Mouse (Mus musculus): Measurements from ENCODE around the gene Ino80b. TPM values are rescaled to one million over a fixed set of nuclear protein-coding genes. Genes with fewer than 3 reads are reported as not detected.
A peak's percentile ranks its signal among the peaks of the same experiment; 100 is the strongest.

The Ino80b gene
- polyA plus RNA-seq, 1 experiment from 2014 or later, result 21.3 TPM

- peak overlapping the region; percentile 62 for H3K4me3 ChIP-seq (ENCODE audit: low read depth, low read length)
- ATAC-seq (ENCODE audit: low FRiP score) (peak; percentile 83), DNase-seq (ENCODE audit: low spot score) (peak; percentile 89)
- H3K4me2 ChIP-seq (replicated peaks; ENCODE audit: low read depth, low read length), result peak overlapping the region; percentile 87
- under 1% methylated on average over 26 of the region's 26 CpGs for WGBS
- H3K4me1 ChIP-seq (replicated peaks; ENCODE audit: control insufficient read depth, insufficient read depth, low read length), result peaks cover 12% of the 10 kb centered on the region
- no peaks in the 10 kb centered on the region for H3K36me3 ChIP-seq (ENCODE audit: control insufficient read depth, insufficient read depth, low read length)
- H3K27me3 ChIP-seq (ENCODE audit: control insufficient read depth, insufficient read depth, low read length), result no peaks in the 10 kb centered on the region; the same call in 1 of the 2 replicates
- H3K9me3 ChIP-seq (ENCODE audit: control insufficient read depth, low read length), result no peaks in the 10 kb centered on the region
- H3K9ac ChIP-seq (ENCODE audit: low read depth, low read length), result peak overlapping the region; percentile 96
- peak overlapping the region; percentile 99 for H3K27ac ChIP-seq (ENCODE audit: low read depth, low read length)
Measured at GRCm38 (mm10) chr6:83136881-83137575, 11.8 kb upstream of the Ino80b start.

DNA sequence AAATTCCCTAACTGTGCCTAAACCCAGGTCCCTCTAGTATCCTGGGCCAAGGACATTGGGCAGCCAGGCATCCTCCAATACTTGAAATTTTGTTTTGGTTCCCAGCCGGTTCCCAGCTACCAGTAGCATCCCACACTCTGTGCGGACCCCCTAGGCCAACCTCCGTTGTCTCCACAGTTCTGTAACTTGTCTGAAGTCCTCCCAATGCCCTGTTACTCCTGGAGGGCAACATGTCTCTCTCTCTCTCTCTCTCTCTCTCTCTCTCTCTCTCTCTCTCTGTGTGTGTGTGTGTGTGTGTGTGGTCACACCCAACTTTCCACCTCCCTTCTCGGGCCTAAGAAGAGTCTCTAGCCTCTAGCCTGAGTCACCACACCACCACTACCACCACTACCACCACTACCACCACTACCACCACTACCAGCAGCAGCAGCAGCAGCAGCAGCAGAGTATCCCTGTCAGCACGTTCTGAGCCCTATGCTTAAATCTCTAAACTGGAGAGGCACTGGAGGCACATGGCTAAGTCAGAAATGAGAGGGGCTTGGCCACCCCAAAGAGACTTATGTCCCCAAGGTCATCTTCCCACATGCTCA, 11.2 kb upstream of the Ino80b start:
- Histone ChIP-seq H3K27ac (ENCODE audit: low read depth, low read length) (peak overlapping the region; percentile 99), H3K4me1 (replicated peaks; ENCODE audit: control insufficient read depth, insufficient read depth, low read length) (peaks cover 9% of the 10 kb centered on the region; the same call in 1 of the 2 replicates), H3K36me3 (ENCODE audit: control insufficient read depth, insufficient read depth, low read length) (no peaks in the 10 kb centered on the region), H3K4me3 (ENCODE audit: low read depth, low read length) (peak overlapping the region; percentile 62), H3K4me2 (replicated peaks; ENCODE audit: low read depth, low read length) (peak overlapping the region; percentile 87), H3K9me3 (ENCODE audit: control insufficient read depth, low read length) (no peaks in the 10 kb centered on the region), H3K9ac (ENCODE audit: low read depth, low read length) (peak overlapping the region; percentile 96), H3K27me3 (ENCODE audit: control insufficient read depth, insufficient read depth, low read length) (no peaks in the 10 kb centered on the region; the same call in 1 of the 2 replicates)
- no peak; the same call in 1 of the 2 replicates for ATAC-seq (ENCODE audit: low FRiP score)
- WGBS, result 15% methylated on average over 5 of the region's 5 CpGs
- no peak for DNase-seq (ENCODE audit: low spot score)

DNA sequence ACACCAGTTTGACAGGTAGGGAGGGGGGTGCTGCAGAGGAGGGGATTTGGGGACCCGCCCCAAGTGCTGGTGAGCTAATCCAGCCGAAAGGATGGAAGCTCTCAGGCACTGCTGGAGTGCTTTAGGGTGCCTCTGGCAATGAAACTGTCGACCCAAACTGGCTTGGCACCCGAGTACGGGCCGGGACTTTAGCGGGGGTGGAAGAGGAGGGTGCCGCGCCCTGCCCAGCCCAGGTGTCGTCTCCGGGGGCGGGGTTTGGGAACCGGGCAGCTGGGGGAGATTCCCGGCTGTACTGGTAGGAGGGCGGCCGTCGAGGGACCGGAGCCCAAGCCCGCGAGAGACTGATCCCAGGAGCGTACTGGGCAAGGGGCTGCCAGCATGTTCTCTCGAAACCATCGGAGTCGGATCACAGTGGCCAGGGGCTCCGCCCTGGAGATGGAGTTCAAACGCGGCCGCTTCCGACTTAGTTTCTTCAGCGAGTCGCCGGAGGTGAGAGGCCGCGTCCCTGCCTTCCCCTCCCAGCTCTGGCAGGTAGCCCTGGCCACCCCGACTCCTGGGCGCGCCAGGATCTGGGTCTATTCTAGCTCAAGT, 10.4 kb upstream of the Ino80b start:
- H3K27me3 ChIP-seq (ENCODE audit: control insufficient read depth, insufficient read depth, low read length), result no peaks in the 10 kb centered on the region
- H3K4me1 ChIP-seq (replicated peaks; ENCODE audit: control insufficient read depth, insufficient read depth, low read length), result peaks cover 9% of the 10 kb centered on the region; the same call in 1 of the 2 replicates
- peak overlapping the region; percentile 53; the same call in 1 of the 2 replicates for H3K9ac ChIP-seq (ENCODE audit: low read depth, low read length)
- no peaks in the 10 kb centered on the region for H3K36me3 ChIP-seq (ENCODE audit: control insufficient read depth, insufficient read depth, low read length)
- peak overlapping the region; percentile 62 for H3K4me3 ChIP-seq (ENCODE audit: low read depth, low read length)
- H3K4me2 ChIP-seq (replicated peaks; ENCODE audit: low read depth, low read length), result peak overlapping the region; percentile 87
- 6% methylated on average over 37 of the region's 37 CpGs for WGBS
- H3K9me3 ChIP-seq (ENCODE audit: control insufficient read depth, low read length), result no peaks in the 10 kb centered on the region
- no peak overlapping the region for H3K27ac ChIP-seq (ENCODE audit: low read depth, low read length)
- DNase-seq (ENCODE audit: low spot score) (peak; percentile 37), ATAC-seq (ENCODE audit: low FRiP score) (no peak)

- H3K4me1 ChIP-seq (replicated peaks; ENCODE audit: control insufficient read depth, insufficient read depth, low read length), result peaks cover 9% of the 10 kb centered on the region; the same call in 1 of the 2 replicates
- H3K4me3 ChIP-seq (ENCODE audit: low read depth, low read length), result peak within 1 kb of the TSS; percentile 62
- H3K36me3 ChIP-seq (ENCODE audit: control insufficient read depth, insufficient read depth, low read length), result no peaks in the 10 kb centered on the region
- H3K9me3 ChIP-seq (ENCODE audit: control insufficient read depth, low read length), result no peaks in the 10 kb centered on the region
- DNase-seq (ENCODE audit: low spot score), result no peak
- ATAC-seq (ENCODE audit: low FRiP score), result no peak
- peak within 1 kb of the TSS; percentile 53; the same call in 1 of the 2 replicates for H3K9ac ChIP-seq (ENCODE audit: low read depth, low read length)
- peak within 1 kb of the TSS; percentile 87 for H3K4me2 ChIP-seq (replicated peaks; ENCODE audit: low read depth, low read length)
- peak within 1 kb of the TSS; percentile 99; the same call in 1 of the 2 replicates for H3K27ac ChIP-seq (ENCODE audit: low read depth, low read length)
- H3K27me3 ChIP-seq (ENCODE audit: control insufficient read depth, insufficient read depth, low read length), result no peaks in the 10 kb centered on the region
- 59% methylated on average over 7 of the region's 7 CpGs for WGBS
Measured at GRCm38 (mm10) chr6:83134951-83135513, 9.8 kb upstream of the Ino80b start, which contains the start of gene Rtkn. Rtkn (plus strand) TSS chr6:83135463.

DNA sequence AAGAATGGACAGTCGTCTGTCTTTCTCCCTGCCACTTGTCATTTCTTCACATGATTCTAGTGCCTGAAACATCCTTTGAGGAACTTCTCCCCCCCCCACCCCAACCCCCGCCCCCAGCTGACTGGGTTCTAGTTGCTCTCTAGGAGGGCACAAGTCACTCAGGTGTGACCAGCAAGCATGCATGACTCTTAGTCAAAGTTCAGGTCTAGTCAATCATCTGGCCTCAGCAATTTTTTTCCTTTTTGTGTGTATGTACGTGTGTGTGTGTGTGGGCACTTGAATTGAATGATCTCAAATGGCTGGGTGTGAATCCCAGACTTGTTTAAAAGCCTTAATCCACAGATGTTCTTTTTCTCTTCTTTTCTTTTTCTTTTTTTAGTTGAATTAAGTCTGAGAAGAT, 9.0 kb upstream of the Ino80b start:
- Histone ChIP-seq H3K27ac (ENCODE audit: low read depth, low read length) (no peak overlapping the region), H3K9ac (ENCODE audit: low read depth, low read length) (no peak overlapping the region), H3K4me1 (replicated peaks; ENCODE audit: control insufficient read depth, insufficient read depth, low read length) (peaks cover 9% of the 10 kb centered on the region; the same call in 1 of the 2 replicates), H3K36me3 (ENCODE audit: control insufficient read depth, insufficient read depth, low read length) (no peaks in the 10 kb centered on the region), H3K4me3 (ENCODE audit: low read depth, low read length) (no peak overlapping the region), H3K27me3 (ENCODE audit: control insufficient read depth, insufficient read depth, low read length) (no peaks in the 10 kb centered on the region), H3K4me2 (replicated peaks; ENCODE audit: low read depth, low read length) (no peak overlapping the region), H3K9me3 (ENCODE audit: control insufficient read depth, low read length) (no peaks in the 10 kb centered on the region)
- ATAC-seq (ENCODE audit: low FRiP score) (no peak), DNase-seq (ENCODE audit: low spot score) (no peak)
- 68% methylated on average over 3 of the region's 3 CpGs for WGBS

DNA sequence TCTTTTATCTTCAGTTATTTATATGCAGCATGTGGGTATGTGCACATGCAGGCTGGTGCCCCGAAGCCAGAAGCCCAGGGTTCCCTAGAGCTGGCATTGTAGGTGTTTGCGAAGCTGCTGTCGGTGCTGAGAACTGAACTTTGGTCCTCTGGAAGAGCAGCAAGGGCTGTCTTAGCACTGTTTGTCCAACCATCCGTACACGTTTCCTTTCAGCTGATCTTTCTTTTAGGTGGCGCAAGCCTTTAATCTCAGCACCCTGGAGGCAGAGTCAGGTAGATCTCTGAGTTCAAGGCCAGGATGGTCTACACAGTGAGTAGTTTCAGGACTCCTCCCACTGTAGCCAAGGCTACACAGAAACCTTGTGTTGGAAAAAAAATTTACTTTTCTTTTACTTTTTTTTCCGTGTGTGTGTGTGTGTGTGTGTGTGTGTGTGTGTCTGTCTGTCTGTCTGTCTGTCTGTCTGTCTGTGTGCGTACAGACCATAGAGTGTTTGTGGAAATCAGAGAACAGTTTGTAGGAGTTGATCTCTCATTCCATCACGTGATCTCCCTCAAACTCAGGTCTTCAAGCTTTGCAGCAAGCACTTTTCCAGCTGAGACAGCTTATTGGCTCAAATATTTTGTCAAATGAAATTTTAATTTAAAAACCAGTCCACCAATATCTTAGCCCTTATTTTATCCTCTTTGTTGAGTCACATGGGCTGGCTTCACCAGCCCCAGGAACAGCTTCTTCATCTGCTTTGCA, 7.1 kb upstream of the Ino80b start:
- Histone ChIP-seq H3K27ac (ENCODE audit: low read depth, low read length) (no peak overlapping the region), H3K9me3 (ENCODE audit: control insufficient read depth, low read length) (no peaks in the 10 kb centered on the region), H3K4me3 (ENCODE audit: low read depth, low read length) (no peak overlapping the region), H3K4me1 (replicated peaks; ENCODE audit: control insufficient read depth, insufficient read depth, low read length) (peaks cover 6% of the 10 kb centered on the region; the same call in 1 of the 2 replicates), H3K27me3 (ENCODE audit: control insufficient read depth, insufficient read depth, low read length) (no peaks in the 10 kb centered on the region), H3K36me3 (ENCODE audit: control insufficient read depth, insufficient read depth, low read length) (no peaks in the 10 kb centered on the region), H3K9ac (ENCODE audit: low read depth, low read length) (no peak overlapping the region), H3K4me2 (replicated peaks; ENCODE audit: low read depth, low read length) (no peak overlapping the region)
- no peak for DNase-seq (ENCODE audit: low spot score)
- no peak for ATAC-seq (ENCODE audit: low FRiP score)
- 88% methylated on average over 9 of the region's 9 CpGs for WGBS

DNA sequence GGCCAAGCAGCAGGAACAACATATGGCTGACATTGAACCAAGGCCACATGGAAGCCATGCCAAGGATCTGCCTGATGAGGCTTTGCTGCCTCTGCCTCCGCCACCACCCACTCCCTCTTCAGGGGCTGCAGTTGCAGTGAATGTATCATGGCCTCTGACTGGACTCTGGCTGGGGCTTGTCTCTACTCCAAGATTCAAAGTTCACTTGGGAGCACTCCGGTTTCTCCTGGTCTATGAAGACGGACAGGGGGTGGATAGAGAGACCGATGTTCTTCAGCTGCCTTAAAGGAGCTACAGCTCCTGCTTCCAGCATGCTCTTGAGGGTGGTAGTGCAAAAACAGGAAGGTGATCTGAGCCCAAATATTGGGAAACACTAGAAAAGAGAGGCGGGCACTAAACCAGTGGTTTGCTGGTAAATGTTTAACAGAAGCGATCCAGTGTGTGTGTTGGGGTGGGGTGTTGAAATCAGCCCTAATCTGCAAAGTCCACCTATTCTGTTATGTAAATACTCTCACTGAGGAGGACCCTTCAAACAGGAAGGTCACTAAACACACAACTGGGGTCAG, 6.3 kb upstream of the Ino80b start:
- ATAC-seq (ENCODE audit: low FRiP score) (no peak), DNase-seq (ENCODE audit: low spot score) (no peak)
- no peaks in the 10 kb centered on the region for H3K9me3 ChIP-seq (ENCODE audit: control insufficient read depth, low read length)
- 76% methylated on average over 6 of the region's 6 CpGs for WGBS
- H3K27ac ChIP-seq (ENCODE audit: low read depth, low read length), result no peak overlapping the region
- H3K36me3 ChIP-seq (ENCODE audit: control insufficient read depth, insufficient read depth, low read length), result no peaks in the 10 kb centered on the region
- H3K4me1 ChIP-seq (replicated peaks; ENCODE audit: control insufficient read depth, insufficient read depth, low read length), result peaks cover 6% of the 10 kb centered on the region; the same call in 1 of the 2 replicates
- no peak overlapping the region for H3K4me3 ChIP-seq (ENCODE audit: low read depth, low read length)
- no peak overlapping the region for H3K9ac ChIP-seq (ENCODE audit: low read depth, low read length)
- no peak overlapping the region for H3K4me2 ChIP-seq (replicated peaks; ENCODE audit: low read depth, low read length)
- H3K27me3 ChIP-seq (ENCODE audit: control insufficient read depth, insufficient read depth, low read length), result no peaks in the 10 kb centered on the region

DNA sequence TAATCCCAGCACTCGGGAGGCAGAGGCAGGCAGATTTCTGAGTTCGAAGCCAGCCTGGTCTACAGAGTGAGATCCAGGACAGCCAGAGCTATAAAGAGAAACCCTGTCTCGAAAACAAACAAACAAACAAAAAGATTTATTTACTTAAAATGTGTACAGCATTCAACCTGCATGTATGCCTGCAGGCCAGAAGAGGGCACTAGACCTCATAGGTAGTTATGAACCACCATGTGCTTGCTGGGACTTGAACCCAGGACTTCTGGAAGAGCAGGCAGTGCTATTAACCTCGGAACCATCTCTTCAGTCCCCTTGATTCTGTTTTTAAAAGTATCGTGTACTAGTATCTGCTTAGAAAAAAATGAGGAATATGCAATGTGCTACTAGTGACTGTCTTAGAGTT, 2.2 kb upstream of the Ino80b start:
- H3K4me3 ChIP-seq (ENCODE audit: low read depth, low read length), result no peak overlapping the region
- no peak overlapping the region for H3K27ac ChIP-seq (ENCODE audit: low read depth, low read length)
- ATAC-seq (ENCODE audit: low FRiP score) (no peak), DNase-seq (ENCODE audit: low spot score) (no peak)
- 97% methylated on average over 5 of the region's 5 CpGs for WGBS
- no peaks in the 10 kb centered on the region for H3K36me3 ChIP-seq (ENCODE audit: control insufficient read depth, insufficient read depth, low read length)
- no peak overlapping the region for H3K4me2 ChIP-seq (replicated peaks; ENCODE audit: low read depth, low read length)
- H3K9ac ChIP-seq (ENCODE audit: low read depth, low read length), result no peak overlapping the region
- H3K4me1 ChIP-seq (replicated peaks; ENCODE audit: control insufficient read depth, insufficient read depth, low read length), result peaks cover 11% of the 10 kb centered on the region
- no peaks in the 10 kb centered on the region for H3K9me3 ChIP-seq (ENCODE audit: control insufficient read depth, low read length)
- H3K27me3 ChIP-seq (ENCODE audit: control insufficient read depth, insufficient read depth, low read length), result no peaks in the 10 kb centered on the region
